Mouse (Mus musculus): ENCODE measurements around the gene Dse. TPM values are rescaled to one million over a fixed set of nuclear protein-coding genes. Genes with fewer than 3 reads are reported as not detected.
"Not testable (repeated sequence)": the region's sequence is repeated elsewhere in the genome, so short reads cannot be mapped to it uniquely, and the experiment has no call there.

Gene Dse
- 3.6 and 3.8 TPM in 2 replicates for polyA plus RNA-seq (2012; rRNA removed)

DNA sequence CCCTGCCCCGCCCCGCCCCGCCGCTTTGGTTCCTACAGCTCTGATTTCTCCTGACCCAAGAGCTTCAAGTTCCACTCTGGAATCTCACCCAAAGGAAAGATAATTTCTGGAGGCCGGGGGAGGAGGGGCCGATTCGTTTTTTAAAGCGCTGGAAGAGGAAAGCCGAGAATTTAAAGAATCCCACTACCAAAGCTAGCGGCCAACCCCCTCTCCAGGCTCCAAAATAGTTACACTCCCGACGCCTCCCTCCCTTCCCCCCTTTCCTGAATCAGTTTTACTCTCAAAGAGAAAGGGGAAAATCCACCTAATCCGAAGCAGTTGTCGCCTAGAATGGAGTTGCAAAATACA, at the start of gene Dse:
Gene Dse, minus strand, starts transcription at position 213 of the 348 bp plus-strand sequence.
- DNase-seq (ENCODE audit: extremely low spot score in 1 of 2, low spot score in 1 of 2): peak in 1 of 2 experiments; percentile 23

DNA sequence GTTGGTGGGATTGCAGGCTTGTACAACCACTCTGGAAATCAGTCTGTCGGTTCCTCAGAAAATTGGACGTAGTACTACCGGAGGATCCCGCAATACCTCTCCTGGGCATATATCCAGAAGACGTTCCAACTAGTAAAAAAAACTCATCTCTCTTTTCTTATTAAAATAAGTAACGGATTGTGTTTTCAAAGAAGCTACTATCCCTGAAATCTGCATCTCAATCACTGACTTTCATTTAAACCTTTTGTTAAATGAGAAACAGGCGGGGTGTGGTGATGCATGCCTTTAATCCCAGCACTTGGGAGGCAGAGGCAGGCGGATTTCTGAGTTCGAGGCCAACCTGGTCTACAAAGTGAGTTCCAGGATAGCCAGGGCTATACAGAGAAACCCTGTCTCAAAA, 45.3 kb upstream of the Dse start:
- not testable (repeated sequence) for DNase-seq (ENCODE audit: extremely low spot score in 1 of 2, low spot score in 1 of 2)

DNA sequence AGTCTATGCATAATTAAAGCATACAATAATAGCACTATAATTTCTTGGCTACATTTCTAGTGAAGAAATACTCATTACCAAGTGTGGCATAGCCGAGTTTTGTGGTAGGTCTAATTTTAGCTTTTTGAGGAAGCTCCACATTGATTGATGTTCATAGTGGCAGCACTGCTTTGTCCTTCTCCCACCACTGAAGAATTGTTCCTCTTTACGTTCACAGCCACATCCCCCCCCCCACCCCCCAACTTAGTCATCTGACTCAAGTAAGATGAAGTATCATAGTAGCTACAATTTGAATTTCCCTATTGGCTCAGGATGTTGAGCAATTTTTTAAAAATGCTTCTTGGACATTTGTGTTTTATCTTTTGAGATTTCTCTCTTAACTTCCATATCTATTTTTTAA, 42.1 kb upstream of the Dse start:
- DNase-seq (ENCODE audit: extremely low spot score in 1 of 2, low spot score in 1 of 2): no peak

DNA sequence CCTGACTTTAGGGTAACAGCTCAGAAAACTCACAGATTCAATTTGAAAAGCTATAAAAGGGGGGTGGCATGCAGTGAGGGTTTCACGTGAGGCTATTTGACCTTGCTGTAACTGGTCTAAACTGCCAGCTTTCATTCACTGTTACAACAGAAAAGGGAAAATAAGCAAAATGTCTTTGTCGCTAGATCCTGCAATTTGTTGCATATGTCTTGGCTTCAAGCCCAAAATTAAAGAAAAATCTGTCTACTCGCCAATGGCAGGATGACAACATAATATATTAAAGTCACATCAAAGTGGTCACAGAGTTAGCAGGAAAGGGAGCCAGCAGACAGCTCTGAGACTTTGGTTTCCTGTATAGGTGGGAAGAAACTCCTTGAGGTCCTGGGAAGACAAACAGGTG, 40.2 kb upstream of the Dse start:
- no peak for DNase-seq (ENCODE audit: extremely low spot score in 1 of 2, low spot score in 1 of 2)

DNA sequence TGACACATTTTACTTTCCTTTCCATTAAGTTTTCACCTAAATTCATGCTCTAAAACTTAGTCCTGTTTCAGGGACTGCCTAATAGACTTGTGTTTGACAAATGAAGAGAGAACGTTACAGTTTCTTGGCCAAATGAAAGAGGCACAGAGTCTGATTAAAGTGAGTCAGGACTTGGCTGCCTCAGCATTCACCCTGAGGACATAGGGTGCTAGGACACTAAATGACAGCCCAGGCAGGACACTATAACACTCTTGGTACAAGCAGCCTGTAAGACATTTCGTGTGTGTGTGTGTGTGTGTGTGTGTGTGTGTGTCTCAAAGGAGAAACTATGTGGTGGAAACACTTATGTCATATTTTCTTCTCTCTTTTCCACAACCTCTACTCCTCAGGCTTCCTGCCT, 38.6 kb upstream of the Dse start:
- no peak for DNase-seq (ENCODE audit: extremely low spot score in 1 of 2, low spot score in 1 of 2)

DNA sequence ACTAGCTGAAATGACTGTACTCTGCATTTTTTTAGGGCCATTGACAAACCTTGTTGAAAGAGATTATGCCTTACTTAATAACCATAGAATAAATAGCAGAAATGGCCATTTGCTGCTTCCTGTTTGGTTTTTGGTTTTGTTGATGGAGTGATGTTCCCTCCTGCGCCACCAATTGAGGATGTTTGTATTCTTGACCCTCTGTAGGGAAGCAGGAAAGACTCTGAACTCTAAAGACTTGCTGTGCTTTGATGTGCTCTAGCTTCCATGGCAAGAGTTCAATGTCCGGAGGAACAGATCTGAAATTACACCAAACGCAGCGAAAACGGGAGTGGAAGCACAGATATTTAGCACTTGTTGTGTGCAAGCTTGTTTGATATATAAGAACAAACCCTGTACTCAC, 37.2 kb upstream of the Dse start:
- no peak for DNase-seq (ENCODE audit: extremely low spot score in 1 of 2, low spot score in 1 of 2)

DNA sequence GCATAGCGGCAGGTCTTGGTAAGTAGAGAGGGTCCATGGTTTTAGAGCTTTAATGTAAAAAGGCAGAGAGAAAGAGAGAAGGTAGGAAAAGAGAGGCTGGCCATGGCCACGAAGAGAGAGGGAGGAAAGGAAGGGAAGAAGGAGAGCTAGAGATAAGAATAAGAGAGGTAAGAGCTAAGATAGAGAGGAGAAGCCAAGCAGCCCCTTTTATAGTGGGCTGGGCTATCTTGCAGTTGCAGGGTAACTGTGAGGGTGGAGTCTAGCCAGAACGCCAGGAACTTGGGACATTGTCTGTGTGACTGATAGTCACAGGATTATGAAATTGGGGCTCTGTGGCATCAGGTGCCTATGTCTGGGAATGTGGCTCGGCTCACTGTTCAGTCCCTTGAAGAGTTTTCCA, 31.0 kb upstream of the Dse start:
- DNase-seq (ENCODE audit: extremely low spot score in 1 of 2, low spot score in 1 of 2): no peak

DNA sequence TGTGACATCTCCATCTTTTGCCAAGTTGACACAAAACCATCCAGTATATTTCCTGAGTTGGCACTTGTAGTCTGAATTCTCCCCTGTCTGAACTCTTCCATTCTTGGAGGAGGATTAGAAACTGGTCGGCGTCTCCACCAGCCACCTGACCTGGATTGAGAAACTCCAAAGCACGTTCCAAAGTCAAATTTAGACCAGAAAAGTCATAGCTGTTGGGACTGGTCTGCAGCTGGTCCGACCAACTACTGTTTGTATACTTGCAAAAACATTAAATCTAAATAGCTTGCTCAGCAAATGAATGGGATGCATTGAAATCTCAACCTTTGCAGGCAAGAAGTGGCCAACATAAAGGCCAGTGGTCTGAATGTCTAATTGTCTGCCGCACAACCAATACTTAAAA, 29.1 kb upstream of the Dse start:
- DNase-seq (ENCODE audit: extremely low spot score in 1 of 2, low spot score in 1 of 2): no peak

DNA sequence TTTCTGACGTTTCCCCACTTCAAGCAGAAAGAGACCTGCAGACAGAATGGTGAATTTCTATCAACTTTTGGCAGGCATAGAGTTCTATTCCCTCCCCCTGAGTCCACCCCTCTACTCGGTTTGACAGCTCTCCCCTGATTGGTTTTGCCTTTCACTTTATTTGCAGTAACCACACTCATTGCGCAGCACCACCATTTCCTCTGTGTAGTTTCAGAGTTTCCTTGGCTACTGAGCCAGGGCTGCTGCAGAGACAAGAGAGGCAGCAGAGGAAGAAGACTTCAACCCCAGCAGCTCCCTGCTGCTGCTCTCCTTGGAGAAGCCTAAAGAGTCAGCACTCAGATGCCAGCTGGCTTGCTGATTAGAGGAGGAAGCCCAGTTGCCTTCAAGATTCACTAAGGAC, 27.9 kb upstream of the Dse start:
- DNase-seq (ENCODE audit: extremely low spot score in 1 of 2, low spot score in 1 of 2): no peak

DNA sequence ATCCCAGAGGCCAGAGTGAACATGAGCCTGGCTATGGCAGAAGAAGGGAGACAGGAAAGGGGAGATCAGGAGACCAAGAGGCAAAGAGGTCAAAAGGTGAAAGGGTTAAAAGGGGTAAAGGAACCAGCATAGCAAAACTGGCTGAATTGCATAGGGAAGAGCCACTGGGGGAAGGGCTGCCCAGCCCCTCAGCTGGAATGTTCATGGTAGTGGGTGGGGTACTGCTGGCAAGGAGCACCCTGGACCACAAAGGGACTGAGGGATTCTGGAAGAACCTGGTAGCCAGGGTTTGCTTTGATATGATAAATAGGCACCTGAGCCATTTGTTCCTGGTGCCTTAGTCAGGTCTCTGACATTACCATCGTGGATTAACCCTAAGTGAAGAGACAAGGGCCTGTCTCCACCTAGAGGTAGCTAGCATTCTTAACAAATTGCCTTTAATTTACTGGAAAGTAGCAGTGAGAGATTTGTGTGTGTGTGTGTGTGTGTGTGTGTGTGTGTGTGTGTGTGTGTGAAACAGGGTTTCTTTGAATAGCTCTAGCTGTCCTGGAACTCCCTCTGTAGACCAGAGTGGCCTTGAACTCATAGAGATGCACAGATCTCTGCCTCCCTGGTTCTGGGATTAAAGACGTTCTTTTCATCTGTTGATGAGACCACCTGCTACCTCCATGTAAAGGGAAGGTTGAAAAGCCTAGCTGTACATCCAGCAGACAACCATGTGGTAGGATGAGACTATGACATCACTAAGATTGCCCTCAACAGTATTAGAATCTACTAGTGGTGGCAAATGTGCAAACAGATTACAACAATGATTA, 26.6 kb upstream of the Dse start:
- DNase-seq (ENCODE audit: extremely low spot score in 1 of 2, low spot score in 1 of 2): peak in 1 of 2 experiments; percentile 7

DNA sequence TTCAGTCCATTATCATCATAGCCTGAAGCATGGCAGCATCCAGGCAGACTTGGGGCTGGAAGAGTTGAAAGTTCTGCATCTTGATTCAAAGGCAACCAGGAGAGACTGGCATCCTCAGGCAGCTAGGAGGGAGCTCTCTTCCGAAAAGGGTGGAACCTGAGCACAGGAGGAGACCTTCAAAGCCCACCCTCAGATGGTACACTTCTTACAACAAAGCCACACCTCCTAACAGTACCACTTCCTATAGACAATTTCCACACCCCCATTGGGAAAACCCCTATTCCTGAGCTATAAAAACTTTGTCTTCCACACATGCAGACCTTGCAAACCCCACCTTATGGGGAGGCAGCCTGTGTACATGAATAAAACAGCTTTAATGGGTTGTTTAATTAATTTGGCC, 25.9 kb upstream of the Dse start:
- no peak for DNase-seq (ENCODE audit: extremely low spot score in 1 of 2, low spot score in 1 of 2)

DNA sequence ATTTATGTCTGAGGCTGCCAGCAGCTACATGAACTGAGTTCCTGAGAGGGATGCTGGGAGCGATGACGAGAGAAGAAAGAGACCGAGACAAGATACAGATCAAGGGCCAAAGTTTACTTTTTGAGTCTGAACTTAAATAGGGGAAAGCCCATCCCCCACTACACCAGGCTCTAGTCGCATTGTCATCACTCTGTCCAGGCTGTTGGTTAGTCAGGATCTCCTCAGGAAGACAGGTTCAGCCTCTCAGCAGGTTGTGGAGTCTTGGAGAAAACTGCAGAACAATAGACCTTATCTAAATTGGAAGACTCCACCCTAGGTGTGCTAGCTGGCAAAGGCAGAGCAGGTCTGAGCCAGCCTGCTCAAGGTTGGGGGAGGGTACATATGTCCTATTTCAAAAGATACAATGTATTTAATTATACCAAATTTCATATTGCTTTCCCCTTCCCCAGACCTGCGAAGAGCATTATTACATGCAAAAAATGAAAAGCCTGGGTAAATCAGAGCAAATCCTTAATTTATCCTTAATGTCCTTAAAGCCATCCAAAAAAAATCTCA, 22.7 kb upstream of the Dse start:
- DNase-seq (ENCODE audit: extremely low spot score in 1 of 2, low spot score in 1 of 2): no peak

DNA sequence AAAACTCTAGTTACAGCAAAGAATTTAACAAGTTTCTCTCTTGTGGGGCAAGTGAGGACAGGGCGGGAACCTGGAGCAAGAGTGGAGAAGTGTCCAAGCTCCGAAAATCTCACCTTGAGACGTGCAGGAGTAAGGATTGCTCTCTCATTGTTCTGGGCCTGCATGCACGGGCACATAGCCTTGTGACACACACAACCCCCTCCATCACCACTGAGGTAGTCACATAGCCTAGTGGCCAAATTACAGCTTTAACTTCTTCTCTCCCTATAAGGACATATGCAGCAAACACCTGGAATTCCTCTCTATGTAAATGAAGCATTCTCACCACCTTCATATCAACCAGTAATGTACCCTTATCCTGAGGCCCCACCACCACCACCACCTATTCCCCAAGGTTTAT, 22.0 kb upstream of the Dse start:
- no peak for DNase-seq (ENCODE audit: extremely low spot score in 1 of 2, low spot score in 1 of 2)

DNA sequence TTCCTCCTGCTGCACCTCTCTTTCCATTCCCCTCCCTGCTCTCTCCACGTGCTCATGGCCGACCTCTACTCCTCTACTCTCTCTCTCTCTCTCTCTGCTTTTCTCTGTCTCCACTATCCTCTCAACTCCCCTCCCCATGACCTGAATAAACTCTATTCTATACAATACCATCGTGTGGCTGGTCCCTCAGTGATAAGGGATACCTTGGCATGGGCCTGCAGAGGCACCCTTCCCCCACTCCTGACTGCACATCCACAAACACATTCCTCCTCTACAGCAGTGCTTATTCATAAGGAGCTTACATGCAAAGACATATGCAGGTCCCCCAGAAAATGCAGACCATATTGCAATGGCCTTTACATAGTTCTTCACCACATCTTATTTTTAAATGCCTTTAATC, 16.1 kb upstream of the Dse start:
- no peak for DNase-seq (ENCODE audit: extremely low spot score in 1 of 2, low spot score in 1 of 2)

DNA sequence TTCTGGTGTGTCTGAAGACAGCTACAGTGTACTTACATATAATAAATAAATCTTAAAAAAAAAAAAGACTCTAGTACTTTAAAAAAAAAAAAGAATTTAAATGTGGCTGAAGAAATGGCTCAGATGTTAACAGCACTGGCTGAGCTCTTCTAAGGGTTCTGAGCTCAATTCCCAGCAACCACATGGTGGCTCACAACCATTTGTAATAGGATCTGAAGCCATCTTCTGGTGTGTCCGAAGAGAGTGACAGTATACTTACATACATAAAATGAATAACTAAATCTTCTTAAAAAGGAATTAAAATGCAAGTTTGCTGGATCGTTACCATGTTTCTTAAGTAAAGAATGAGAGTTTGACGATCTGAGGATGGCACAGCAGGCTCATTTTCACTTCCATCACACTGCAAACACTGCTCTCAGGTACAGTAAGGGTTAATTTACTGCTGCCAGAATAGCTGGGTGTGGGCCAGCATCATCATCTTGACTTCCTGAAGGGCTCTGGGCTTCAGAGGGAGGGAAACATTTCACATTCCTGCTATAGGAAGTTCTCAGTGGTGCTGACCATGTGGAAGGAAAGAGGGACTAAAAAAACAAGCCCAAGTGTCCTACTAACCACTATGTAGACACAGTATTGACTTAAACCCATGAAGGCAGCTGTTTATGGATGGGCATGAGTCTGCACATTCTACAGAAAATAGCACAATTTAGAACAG, 14.6 kb upstream of the Dse start:
- no peak for DNase-seq (ENCODE audit: extremely low spot score in 1 of 2, low spot score in 1 of 2)

DNA sequence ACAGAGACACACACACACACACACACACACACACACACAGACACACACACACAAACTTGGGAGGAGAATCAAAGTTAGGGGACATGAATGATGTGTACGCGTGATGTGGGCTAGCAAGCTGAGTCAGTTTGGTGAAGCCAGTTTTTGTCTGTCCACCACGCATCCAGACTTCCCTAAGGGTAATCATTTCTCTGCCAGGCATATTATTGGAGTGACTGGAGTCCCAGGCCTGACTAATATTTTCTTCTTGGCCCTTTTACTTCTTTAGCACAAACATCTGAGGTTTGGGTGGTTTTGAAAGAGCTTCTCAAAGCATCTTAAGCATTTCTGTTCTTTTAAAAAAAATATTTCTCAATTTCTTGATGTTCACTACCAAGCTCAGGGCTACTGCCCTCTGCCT, 10.7 kb upstream of the Dse start:
- DNase-seq (ENCODE audit: extremely low spot score in 1 of 2, low spot score in 1 of 2): no peak

DNA sequence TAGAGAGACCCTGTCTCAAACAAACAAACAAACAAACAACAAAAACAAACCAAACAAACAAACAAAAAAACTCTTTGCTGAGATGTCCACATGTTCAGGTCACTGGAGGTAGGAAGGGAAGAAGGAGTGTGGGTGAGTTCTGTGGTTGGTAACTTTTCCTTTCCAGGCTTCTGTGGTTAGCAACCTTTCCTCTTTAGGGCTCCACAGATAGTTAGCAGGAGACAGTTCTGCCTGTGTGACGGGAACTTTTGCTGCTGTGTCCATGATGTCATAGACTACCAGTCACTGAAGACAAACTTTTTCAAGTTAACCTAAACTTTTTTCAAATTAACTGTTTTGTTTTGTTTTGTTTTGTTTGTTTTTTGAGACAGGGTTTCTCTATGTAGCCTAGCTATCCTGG, 8.2 kb upstream of the Dse start:
- DNase-seq (ENCODE audit: extremely low spot score in 1 of 2, low spot score in 1 of 2): no peak

DNA sequence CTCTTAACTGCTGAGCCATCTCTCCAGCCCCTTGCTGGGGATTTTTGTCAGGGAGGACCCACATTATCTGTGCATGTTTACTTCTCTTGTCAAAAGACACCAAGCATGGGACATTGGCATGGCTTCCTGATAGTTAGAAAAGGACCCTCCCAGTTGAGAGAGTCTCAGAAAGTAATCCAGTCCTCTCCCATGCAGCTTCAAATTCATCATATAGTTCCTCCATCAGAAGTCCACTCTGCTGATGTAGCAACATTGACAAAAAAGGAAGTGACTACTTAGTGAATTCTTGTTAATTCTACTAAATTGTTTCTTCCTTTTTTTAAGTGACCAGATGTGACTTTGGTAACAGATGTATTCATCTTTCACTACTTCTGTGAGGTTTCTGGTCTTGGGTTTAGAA, 2.4 kb upstream of the Dse start:
- no peak for DNase-seq (ENCODE audit: extremely low spot score in 1 of 2, low spot score in 1 of 2)

DNA sequence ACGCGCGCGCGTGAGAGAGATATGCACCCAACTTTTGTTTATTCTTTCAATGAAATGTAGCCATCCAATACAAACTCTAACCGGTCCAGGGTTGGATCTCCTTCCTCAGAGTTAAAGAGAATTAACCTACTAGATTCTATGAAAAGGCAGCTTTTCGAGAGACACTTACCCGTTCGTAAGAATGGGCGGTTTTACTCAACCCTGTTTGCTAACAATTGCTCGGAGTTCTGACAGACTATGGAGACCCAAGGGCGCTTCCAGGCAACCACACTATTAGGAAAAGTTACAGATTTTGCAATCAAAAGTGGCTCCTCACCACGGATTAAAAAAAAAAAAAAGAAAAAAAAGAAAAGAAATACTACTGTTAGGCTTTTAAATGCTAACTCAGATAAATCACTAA, 516 bp upstream of the Dse start:
- no peak for DNase-seq (ENCODE audit: extremely low spot score in 1 of 2, low spot score in 1 of 2)

DNA sequence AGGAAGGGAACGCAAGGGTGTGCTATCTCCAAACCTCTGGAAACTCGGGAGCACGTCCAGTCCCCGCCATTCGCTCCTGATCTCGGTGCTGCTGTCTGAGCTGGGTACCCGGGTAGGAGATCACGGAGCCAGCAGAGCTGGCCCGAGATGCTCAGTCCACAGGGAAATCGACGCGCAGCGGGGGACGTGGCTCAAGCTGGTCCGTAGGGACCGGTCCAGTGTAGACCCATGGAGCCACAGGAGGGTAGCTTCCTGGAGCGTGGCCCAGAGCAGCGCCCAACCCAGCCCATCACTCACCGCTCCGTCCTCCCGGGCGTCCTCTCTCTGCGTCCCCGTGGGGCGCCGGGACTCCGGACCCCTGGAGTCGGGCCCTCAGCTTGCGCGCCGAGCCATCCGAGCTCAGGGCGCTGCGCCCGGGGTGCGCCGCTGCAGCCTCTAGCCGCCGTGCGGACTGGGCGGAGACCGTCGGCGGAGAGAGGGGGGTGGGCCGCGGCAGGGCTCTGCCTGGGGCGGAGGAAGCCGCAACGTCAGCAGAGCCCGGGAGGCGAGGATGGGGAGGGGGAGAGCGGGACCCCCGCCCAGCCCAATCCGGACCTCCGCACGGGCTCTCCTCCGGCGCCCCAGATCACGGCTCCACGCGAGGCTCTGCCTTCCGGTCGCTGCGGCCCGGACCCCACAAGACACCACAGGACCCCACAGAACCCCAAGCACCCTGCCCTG, 572 bp downstream of the Dse start:
- DNase-seq (ENCODE audit: extremely low spot score in 1 of 2, low spot score in 1 of 2): peak in 1 of 2 experiments; percentile 47

DNA sequence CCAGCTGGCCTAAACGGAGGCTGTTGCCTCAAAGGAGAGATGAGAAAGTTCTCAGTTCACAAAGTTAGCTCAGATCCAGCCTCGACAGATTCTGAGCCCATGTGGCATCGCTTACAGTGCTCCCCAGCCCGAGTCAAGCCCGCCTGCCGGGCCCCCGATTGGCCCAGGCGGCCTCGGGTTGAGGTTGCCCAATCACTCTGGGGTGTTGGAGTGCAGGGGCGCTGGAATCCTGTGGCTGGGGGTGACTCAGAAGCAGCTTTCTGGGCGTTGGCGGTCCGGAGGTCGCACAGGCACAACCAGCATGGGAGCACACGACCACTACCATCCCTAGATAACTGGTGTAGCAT, 1.1 kb downstream of the Dse start:
- DNase-seq (ENCODE audit: extremely low spot score in 1 of 2, low spot score in 1 of 2): no peak

DNA sequence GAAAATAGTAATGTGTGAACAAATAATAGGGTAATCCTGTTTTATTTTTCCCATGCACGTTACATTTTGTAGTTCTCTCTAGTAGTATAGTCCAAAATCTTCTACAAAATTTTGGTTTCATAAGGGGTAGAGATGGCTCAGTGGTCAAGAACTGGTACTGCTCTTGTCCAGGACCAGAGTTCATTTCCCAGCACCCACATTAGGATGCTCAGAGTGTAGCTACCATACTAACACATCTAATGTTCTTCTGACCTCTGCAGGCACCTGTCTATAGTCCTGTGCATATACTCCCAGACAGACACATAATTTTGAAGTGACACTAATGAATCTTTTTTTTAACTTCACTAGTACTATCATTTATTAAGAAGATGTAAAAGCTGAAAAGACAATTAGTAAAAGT, 1.7 kb downstream of the Dse start:
- no peak for DNase-seq (ENCODE audit: extremely low spot score in 1 of 2, low spot score in 1 of 2)

Data from frontal cortex, adult 2 months (tissue).